Mouse (Mus musculus) small intestine, adult 2 months (tissue): ENCODE data around the gene Zfp664. TPM values are rescaled to one million over a fixed set of nuclear protein-coding genes. Genes with fewer than 3 reads are reported as not detected.

ENCODE experiments used
- H3K27ac ChIP-seq: fragments of 200-500 bp; 2 replicates; pipeline ENCODE4 v1.5.1; 2012; ENCODE audit warnings: low read depth, low read length, control low read depth, inconsistent platforms; ENCODE audit not compliant: insufficient read depth
- H3K27me3 ChIP-seq: fragments of 200-500 bp; 2 replicates; pipeline ENCODE4 v1.6.1; 2012; ENCODE audit warnings: mild to moderate bottlenecking, moderate library complexity, low read length, inconsistent platforms; ENCODE audit not compliant: control insufficient read depth, insufficient read depth
- H3K36me3 ChIP-seq: fragments of 200-500 bp; 2 replicates; pipeline ENCODE4 v1.6.1; 2012; ENCODE audit warnings: mild to moderate bottlenecking, low read length, control low read depth, inconsistent platforms; ENCODE audit not compliant: control insufficient read depth, insufficient read depth
- H3K4me1 ChIP-seq: fragments of 200-500 bp; 2 replicates; pipeline ENCODE4 v1.6.1; 2012; ENCODE audit warnings: low read length, inconsistent platforms, mixed read lengths; ENCODE audit not compliant: control insufficient read depth, insufficient read depth, insufficient read length
- H3K4me3 ChIP-seq: fragments of 200-500 bp; 2 replicates; pipeline ENCODE4 v1.5.1; 2012; ENCODE audit warnings: low read depth, mild to moderate bottlenecking, control low read depth, inconsistent platforms, low read length, moderate library complexity
- CTCF ChIP-seq: fragments of 200-500 bp; IDR thresholded peaks from 2 replicates; pipeline ENCODE4 v1.5.1; 2012; ENCODE audit warnings: low read depth, mild to moderate bottlenecking, control low read depth, inconsistent platforms, low read length, moderate library complexity, mixed read lengths; ENCODE audit not compliant: insufficient replicate concordance, insufficient read length; ENCODE audit errors: extremely low read depth
- POLR2A ChIP-seq: fragments of 200-500 bp; IDR thresholded peaks from 2 replicates; pipeline ENCODE4 v1.6.1; 2012; ENCODE audit warnings: low read depth, mild to moderate bottlenecking, control low read depth, inconsistent platforms, low read length, moderate library complexity
- WGBS: fragments of 180-500 bp; shearing (Covaris S2); methylation state at CpG from one replicate; pipeline ENCODE4 v1.1.7; 2018; 5-methylcytosine and 5-hydroxymethylcytosine counted together
- polyA plus RNA-seq: library from polyadenylated mRNA; depleted of rRNA; stranded (reverse); fragments of >200 nt; gene quantifications from 2 replicates; pipeline ENCODE4 v1.2.3, GENCODE M21; 2012

Gene Zfp664
- polyA plus RNA-seq, 1 experiment, result 11.3 TPM

- no peak for TF ChIP-seq CTCF
- H3K36me3 ChIP-seq, result no peaks in the 10 kb centered on the region
- peaks cover 3% of the 10 kb centered on the region; the same call in 1 of the 2 replicates for H3K4me1 ChIP-seq
- WGBS, result 48% methylated on average over 2 of the region's 2 CpGs
- H3K4me3 ChIP-seq, result no peak overlapping the region
- no peak overlapping the region for H3K27ac ChIP-seq
- H3K27me3 ChIP-seq, result no peaks in the 10 kb centered on the region
These were observed 9.5 kb downstream of the Zfp664 start for GRCm38 (mm10) chr5:124872033-124872432.

- H3K27ac ChIP-seq, result no peak overlapping the region
- H3K4me3 ChIP-seq, result no peak overlapping the region
- H3K36me3 ChIP-seq, result no peaks in the 10 kb centered on the region
- 79% methylated on average over 3 of the region's 3 CpGs for whole genome bisulfite sequencing
- TF ChIP-seq POLR2A, result no peak
- TF ChIP-seq CTCF, result no peak
- peaks cover 3% of the 10 kb centered on the region; the same call in 1 of the 2 replicates for H3K4me1 ChIP-seq
- H3K27me3 ChIP-seq, result no peaks in the 10 kb centered on the region
These were observed 10.6 kb downstream of the Zfp664 start for GRCm38 (mm10) chr5:124873096-124873495.

- no peaks in the 10 kb centered on the region for H3K36me3 ChIP-seq
- H3K27ac ChIP-seq, result no peak overlapping the region
- H3K4me3 ChIP-seq, result no peak overlapping the region
- H3K4me1 ChIP-seq, result peaks cover 3% of the 10 kb centered on the region; the same call in 1 of the 2 replicates
- TF ChIP-seq CTCF, result no peak
- TF ChIP-seq POLR2A, result no peak
- no peaks in the 10 kb centered on the region for H3K27me3 ChIP-seq
- WGBS, result 74% methylated on average over 6 of the region's 6 CpGs
These were observed 11.6 kb downstream of the Zfp664 start for GRCm38 (mm10) chr5:124873890-124874601.

GRCm38 (mm10) chr5:124879251-124879650, 16.8 kb downstream of the Zfp664 start:
- H3K36me3 ChIP-seq, result peaks cover 5% of the 10 kb centered on the region; the same call in 1 of the 2 replicates
- no peaks in the 10 kb centered on the region; the same call in 1 of the 2 replicates for H3K4me1 ChIP-seq
- no peak overlapping the region for H3K4me3 ChIP-seq
- H3K27ac ChIP-seq, result no peak overlapping the region
- 91% methylated on average over 4 of the region's 4 CpGs for WGBS
- TF ChIP-seq POLR2A (no peak), CTCF (no peak)
- no peaks in the 10 kb centered on the region for H3K27me3 ChIP-seq

GRCm38 (mm10) chr5:124879801-124880200, 17.3 kb downstream of the Zfp664 start:
- Histone ChIP-seq H3K36me3 (peaks cover 8% of the 10 kb centered on the region; the same call in 1 of the 2 replicates), H3K27me3 (no peaks in the 10 kb centered on the region), H3K27ac (no peak overlapping the region), H3K4me1 (no peaks in the 10 kb centered on the region; the same call in 1 of the 2 replicates), H3K4me3 (no peak overlapping the region)
- TF ChIP-seq CTCF, result no peak
- no peak for TF ChIP-seq POLR2A
- 78% methylated on average over 6 of the region's 6 CpGs for WGBS

- peaks cover 27% of the 10 kb centered on the region for H3K36me3 ChIP-seq
- no peak overlapping the region for H3K4me3 ChIP-seq
- no peak overlapping the region for H3K27ac ChIP-seq
- H3K4me1 ChIP-seq, result no peaks in the 10 kb centered on the region; the same call in 1 of the 2 replicates
- no peaks in the 10 kb centered on the region for H3K27me3 ChIP-seq
- WGBS, result 95% methylated on average over 6 of the region's 6 CpGs
- TF ChIP-seq CTCF, result no peak
- no peak for TF ChIP-seq POLR2A
These were observed 21.4 kb downstream of the Zfp664 start for GRCm38 (mm10) chr5:124883877-124884276.

GRCm38 (mm10) chr5:124888661-124889060, 26.2 kb downstream of the Zfp664 start:
- Histone ChIP-seq H3K27ac (no peak overlapping the region), H3K36me3 (peaks cover 28% of the 10 kb centered on the region), H3K4me3 (no peak overlapping the region), H3K27me3 (no peaks in the 10 kb centered on the region), H3K4me1 (no peaks in the 10 kb centered on the region)
- WGBS, result 95% methylated on average over 8 of the region's 8 CpGs
- TF ChIP-seq CTCF, result no peak
- no peak for TF ChIP-seq POLR2A
